Comparison of ENCODE assay signal across 12 mouse cellular contexts in the genomic region with DNA sequence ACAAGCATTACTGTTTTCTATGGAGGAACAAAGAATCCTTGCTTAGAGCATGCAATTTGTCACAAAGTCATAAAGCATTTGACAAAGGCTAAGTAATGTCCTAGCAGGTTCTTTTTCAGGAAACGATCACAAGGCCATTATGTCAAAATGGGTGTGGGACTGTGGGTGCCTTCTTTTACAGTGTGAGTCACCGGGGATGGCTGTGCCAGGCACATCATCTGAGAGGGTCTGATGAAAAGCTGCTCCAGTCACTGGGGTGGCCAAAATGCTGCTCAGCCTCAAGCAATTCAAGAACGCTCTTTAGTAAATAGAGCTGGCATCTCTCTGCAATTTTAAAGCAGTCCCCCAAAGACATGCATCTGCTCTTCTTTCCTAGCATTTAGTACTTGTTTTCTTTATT.
DNase-seq lines count a peak whose midpoint lies in the region; TF ChIP-seq lines count a peak whose summit lies in the region.
"Had no signal": no experiment of that assay in that cellular context is flagged by ENCODE, and none has a peak within 500 bp of the region (broad histone marks: within the 10 kb centered on the region; RNA-seq: fewer than 3 reads in every experiment).

No protein-coding gene starts in this region.

- H3K27ac ChIP-seq in left cerebral cortex, adult 2 months = peak overlapping the region; percentile 60; the same call in 1 of the 2 replicates
- H3K27ac ChIP-seq: midbrain, embryonic 10.5 days had no signal

- no peak for TF ChIP-seq CTCF in left cerebral cortex, adult 2 months (IDR thresholded peaks at IDR 0.05)

- intact Hi-C loops in left cerebral cortex, adult 2 months (cut with DNase I) = no loop called here
- intact Hi-C loops in left cerebral cortex, postnatal 36 days (cut with DNase I) = loop anchor here (5.0 kb wide), 1 partner anchor 73 kb away; the partner anchor contains the start of gene Tulp4

- DNase-seq in adrenal gland, adult (ENCODE audit: inconsistent age in 2 of 2, low spot score in 1 of 2) = peak; percentile 60 to 71
- DNase-seq in adrenal gland, adult 18-20 months (ENCODE audit: low spot score in 2 of 2) = no peak
- no peak for DNase-seq in left cerebral cortex, adult 2 months (ENCODE audit: extremely low spot score in 1 of 2, low spot score in 2 of 2)
- no peak for DNase-seq in left cerebral cortex, postnatal 36 days (ENCODE audit: low spot score in 2 of 2)
- peak; percentile 91 for DNase-seq in brain, adult 2 months (ENCODE audit: low read depth, low spot score)
- DNase-seq in mesoderm, embryonic 11.5 days (ENCODE audit: low read depth, low spot score) = peak; percentile 12
- no peak for DNase-seq in spleen, adult 18-20 months
- no peak for DNase-seq in thymus, postnatal 36 days
- DNase-seq: cerebellum, adult 11-12 months; gastrocnemius, postnatal 10 days; kidney, postnatal 10 days had no signal

- no peak overlapping the region for H3K4me3 ChIP-seq in left cerebral cortex, adult 2 months
- H3K4me3 ChIP-seq: midbrain, embryonic 10.5 days had no signal

Comparison
In these comparisons a context has a peak if more than half of its experiments do, and no peak if none do; other contexts are left out.
1. DNase-seq: peak in adrenal gland, adult (2 of 2), brain, adult 2 months (single experiment) and mesoderm, embryonic 11.5 days (single experiment); none in adrenal gland, adult 18-20 months (0 of 2), left cerebral cortex, adult 2 months (0 of 2), left cerebral cortex, postnatal 36 days (0 of 2), spleen, adult 18-20 months (0 of 2) and thymus, postnatal 36 days (0 of 2).